Mouse (Mus musculus): ENCODE measurements around the gene Tbc1d2b. TPM values are rescaled to one million over a fixed set of nuclear protein-coding genes. Genes with fewer than 3 reads are reported as not detected.

The Tbc1d2b gene
- polyA plus RNA-seq, 1 experiment from 2014 or later: 6.5 TPM

DNA sequence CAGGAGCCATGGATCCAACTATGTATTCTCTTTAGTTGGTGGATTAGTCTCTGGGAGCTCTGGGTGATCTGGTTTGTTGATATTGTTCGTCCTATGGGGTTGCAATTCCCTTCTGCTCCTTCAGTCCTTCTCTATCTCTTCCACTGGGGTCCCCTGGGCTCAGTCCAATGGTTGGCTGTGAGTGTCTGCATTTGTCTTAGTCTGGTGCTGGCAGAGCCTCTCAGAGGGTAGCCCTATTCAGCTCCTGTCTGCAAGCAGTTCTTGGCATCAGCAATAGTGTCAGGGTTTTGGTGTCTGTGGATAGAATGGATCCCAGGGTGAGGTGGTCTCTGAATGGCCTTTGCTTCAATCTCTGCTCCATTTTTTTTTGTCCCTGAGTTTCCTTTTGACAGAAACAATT lies 6.2 kb upstream of the Tbc1d2b start:
- no peak for DNase-seq
- Histone ChIP-seq H3K36me3 (no peaks in the 10 kb centered on the region), H3K4me1 (replicated peaks) (peaks cover 33% of the 10 kb centered on the region), H3K4me3 (replicated peaks) (no peak overlapping the region), H3K27me3 (no peaks in the 10 kb centered on the region), H3K27ac (0 out of 2 replicates have a peak overlapping the region, but pooled peaks have one; percentile 1), H3K9ac (no peak overlapping the region), H3K9me3 (replicated peaks) (no peaks in the 10 kb centered on the region), H3K4me2 (no peak overlapping the region)
- 60% methylated on average over 1 of the region's 1 CpGs for WGBS (ENCODE audit: insufficient replicate concordance)
- no peak for ATAC-seq (ENCODE audit: low read depth)

DNA sequence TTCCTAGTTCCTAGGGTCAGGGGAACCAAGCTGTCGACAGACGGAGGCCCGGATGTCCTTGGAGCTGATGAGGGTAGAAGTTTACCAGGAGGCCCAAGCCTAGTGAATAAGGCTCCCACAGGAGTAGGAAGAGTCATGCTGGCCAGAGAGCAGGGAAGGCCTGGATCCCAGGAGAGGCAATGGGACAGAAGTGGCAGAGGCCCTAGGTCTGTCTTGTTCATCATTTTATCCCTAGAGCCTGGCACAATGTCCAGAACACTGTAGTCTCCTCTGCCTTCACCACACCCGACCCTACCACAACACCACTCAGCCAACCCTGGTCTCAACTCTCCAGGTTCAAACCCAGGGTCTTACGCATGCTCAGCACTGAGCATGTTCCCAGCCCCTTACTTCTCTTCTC lies 5.3 kb upstream of the Tbc1d2b start:
- peak overlapping the region; percentile 35; the same call in 1 of the 2 replicates for H3K27ac ChIP-seq
- H3K9me3 ChIP-seq (replicated peaks): no peaks in the 10 kb centered on the region
- H3K27me3 ChIP-seq: no peaks in the 10 kb centered on the region
- H3K4me1 ChIP-seq (replicated peaks): peaks cover 42% of the 10 kb centered on the region
- H3K9ac ChIP-seq: no peak overlapping the region
- 67% methylated on average over 5 of the region's 5 CpGs for WGBS (ENCODE audit: insufficient replicate concordance)
- no peak overlapping the region for H3K4me2 ChIP-seq
- H3K36me3 ChIP-seq: no peaks in the 10 kb centered on the region
- no peak overlapping the region for H3K4me3 ChIP-seq (replicated peaks)
- ATAC-seq (ENCODE audit: low read depth) (no peak; the same call in 1 of the 2 replicates), DNase-seq (no peak)

DNA sequence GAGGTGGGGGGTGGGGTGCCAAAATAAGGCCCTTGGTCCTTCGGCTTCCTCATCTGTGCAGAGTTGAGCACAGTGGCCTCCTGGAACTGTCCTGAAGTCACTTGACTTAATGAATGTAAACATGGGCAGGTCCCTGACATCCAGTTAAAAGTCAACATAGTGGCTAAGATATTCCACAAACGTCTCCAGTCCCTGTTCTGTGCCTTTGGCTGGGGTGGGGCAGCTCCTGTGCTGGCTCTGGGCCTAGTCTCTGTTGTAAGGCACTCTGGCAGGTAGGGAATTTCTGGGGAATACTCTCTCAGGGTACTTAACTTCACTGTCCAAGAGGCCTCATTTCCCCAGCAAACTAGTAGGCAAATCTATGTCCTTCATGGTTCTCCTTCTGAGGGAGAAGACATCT lies 4.9 kb upstream of the Tbc1d2b start:
- peak overlapping the region; percentile 24; the same call in 1 of the 2 replicates for H3K27ac ChIP-seq
- peaks cover 44% of the 10 kb centered on the region for H3K4me1 ChIP-seq (replicated peaks)
- no peaks in the 10 kb centered on the region for H3K9me3 ChIP-seq (replicated peaks)
- ATAC-seq (ENCODE audit: low read depth): no peak
- no peaks in the 10 kb centered on the region for H3K27me3 ChIP-seq
- no peak overlapping the region for H3K4me3 ChIP-seq (replicated peaks)
- no peak for DNase-seq
- WGBS (ENCODE audit: insufficient replicate concordance): 65% methylated on average over 2 of the region's 2 CpGs
- H3K9ac ChIP-seq: no peak overlapping the region
- H3K36me3 ChIP-seq: no peaks in the 10 kb centered on the region
- no peak overlapping the region for H3K4me2 ChIP-seq

DNA sequence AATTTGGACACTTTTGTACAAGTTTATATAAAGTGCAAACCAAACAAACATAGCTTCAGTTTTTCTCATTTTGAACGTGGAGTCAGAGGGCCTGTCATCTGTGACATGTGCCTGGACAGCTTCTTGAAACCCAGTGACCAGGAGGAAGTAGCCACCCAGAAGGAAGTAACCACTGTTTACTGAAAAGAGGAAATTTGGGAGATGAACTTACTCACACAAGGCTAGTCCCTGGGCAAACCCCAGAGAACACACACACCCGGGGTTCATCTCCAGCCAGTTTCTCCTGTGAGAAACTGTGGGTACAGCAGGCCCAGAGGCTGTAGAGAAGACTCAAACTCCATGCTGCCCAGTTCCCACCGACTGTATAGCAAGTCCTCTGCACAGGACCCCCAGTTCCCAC lies 3.9 kb upstream of the Tbc1d2b start:
- ATAC-seq (ENCODE audit: low read depth) (no peak), DNase-seq (no peak)
- Histone ChIP-seq H3K4me1 (replicated peaks) (peaks cover 51% of the 10 kb centered on the region), H3K9ac (no peak overlapping the region), H3K27me3 (no peaks in the 10 kb centered on the region), H3K36me3 (no peaks in the 10 kb centered on the region), H3K9me3 (replicated peaks) (no peaks in the 10 kb centered on the region), H3K4me2 (no peak overlapping the region), H3K27ac (peak overlapping the region; percentile 30; the same call in 1 of the 2 replicates), H3K4me3 (replicated peaks) (no peak overlapping the region)
- 24% methylated on average over 3 of the region's 3 CpGs for WGBS (ENCODE audit: insufficient replicate concordance)

DNA sequence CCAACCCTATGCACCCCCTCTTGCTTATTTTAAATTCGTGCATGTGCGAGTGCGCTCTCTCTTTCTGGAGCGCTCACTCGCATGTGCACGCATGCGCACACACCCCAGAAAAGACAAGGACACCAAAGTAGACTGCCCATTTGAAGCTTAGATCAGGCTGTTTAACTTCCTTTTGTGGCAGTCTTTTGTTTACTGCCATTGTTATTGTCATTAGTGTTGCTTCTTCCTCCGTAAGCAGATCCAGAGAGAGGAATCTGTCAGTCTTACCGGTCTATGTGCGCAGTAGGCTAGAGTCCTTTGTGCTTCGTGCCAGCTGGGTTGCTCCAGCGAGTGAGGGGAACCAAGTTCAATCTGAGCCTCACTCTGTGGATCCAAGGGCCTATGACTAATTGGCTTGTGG lies 1.7 kb upstream of the Tbc1d2b start:
- DNase-seq (no peak), ATAC-seq (ENCODE audit: low read depth) (no peak)
- Histone ChIP-seq H3K4me3 (replicated peaks) (no peak overlapping the region), H3K4me1 (replicated peaks) (peaks cover 60% of the 10 kb centered on the region), H3K4me2 (no peak overlapping the region), H3K9me3 (replicated peaks) (no peaks in the 10 kb centered on the region), H3K27me3 (no peaks in the 10 kb centered on the region), H3K27ac (no peak overlapping the region), H3K36me3 (peaks cover 6% of the 10 kb centered on the region; the same call in 1 of the 2 replicates), H3K9ac (no peak overlapping the region)
- WGBS (ENCODE audit: insufficient replicate concordance): 84% methylated on average over 12 of the region's 12 CpGs

DNA sequence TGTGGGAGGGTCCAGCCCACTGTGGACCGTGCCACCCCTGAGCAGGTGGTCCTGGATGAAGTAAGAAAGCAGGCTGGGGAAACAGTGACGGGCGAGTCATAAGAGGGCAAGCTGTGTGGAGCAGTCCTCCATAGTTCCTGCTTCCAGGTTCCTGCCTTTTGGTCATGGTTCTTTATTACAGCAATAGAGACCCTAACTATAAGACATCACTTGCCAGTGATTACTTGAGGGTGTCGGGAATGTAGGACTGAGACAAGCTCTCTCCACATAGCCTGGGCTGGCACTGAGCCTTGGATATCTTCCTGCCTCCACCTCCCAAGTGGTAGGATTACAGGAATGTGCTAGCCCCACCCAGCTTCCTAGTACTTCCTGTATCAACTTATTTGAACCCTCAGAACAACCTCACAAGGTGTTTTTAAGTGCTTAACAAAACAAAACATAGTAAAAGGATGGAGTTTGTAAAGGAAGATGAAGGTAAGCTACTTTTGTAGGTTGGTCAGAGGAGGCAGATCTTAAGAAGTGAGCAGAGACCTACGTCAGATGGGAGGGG lies 1.0 kb upstream of the Tbc1d2b start:
- 76% methylated on average over 5 of the region's 5 CpGs for WGBS (ENCODE audit: insufficient replicate concordance)
- Histone ChIP-seq H3K36me3 (peaks cover 14% of the 10 kb centered on the region), H3K27ac (no peak overlapping the region), H3K9me3 (replicated peaks) (no peaks in the 10 kb centered on the region), H3K27me3 (no peaks in the 10 kb centered on the region), H3K4me2 (peak overlapping the region; percentile 79; the same call in 1 of the 2 replicates), H3K4me1 (replicated peaks) (peaks cover 67% of the 10 kb centered on the region), H3K9ac (no peak overlapping the region), H3K4me3 (replicated peaks) (no peak overlapping the region)
- DNase-seq (no peak), ATAC-seq (ENCODE audit: low read depth) (no peak)

DNA sequence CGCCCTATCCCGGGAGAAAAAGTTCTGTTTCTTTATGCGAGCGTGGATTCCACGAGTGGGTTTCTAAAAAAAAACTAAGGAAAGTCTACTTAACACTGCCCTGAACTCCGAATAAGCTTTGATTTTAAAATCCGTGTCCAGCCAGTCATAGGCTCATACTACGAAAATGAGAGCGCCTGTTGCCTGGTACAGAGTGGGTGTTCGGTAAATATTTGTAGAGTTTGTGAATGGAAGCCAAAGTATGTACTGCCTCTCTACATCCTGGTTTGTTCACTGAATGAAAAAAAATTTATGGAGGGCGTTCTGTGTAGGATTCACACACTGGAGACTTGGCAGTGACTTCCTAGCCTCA lies 316 bp upstream of the Tbc1d2b start:
- peaks cover 70% of the 10 kb centered on the region for H3K4me1 ChIP-seq (replicated peaks)
- peak overlapping the region; percentile 87 for H3K4me3 ChIP-seq (replicated peaks)

DNA sequence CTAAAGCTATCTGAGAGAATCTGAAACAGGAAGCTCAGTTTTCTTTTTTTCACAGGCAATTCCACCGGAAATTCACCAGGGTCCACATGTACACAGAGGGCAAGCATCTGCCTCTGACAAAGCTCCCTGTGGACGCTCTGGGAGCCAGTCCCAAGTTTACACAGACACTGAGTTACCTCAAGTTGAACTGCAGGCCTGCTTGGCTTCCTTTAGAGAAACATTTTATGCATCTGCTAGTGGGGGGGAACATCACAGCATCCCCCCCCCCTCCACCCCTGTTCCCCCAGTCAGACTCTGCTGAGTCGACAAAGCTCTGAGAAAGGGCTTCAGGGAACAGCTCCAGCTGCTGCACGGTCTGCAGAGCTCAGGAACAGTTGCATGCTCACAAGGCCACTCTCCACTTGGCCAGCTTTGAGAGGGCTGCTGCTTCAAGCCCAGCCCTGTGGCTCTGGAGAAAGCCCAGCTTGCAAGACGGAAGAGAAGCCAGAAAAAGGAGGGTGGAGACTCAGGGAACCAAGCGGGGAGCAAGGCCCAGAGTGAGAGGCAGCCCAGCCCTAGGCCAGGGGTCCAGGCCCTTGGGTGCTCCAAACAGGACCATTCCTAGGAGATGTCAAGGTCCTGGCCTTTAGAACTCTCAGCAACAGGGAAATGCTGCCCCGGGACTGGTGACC lies 1.5 kb downstream of the Tbc1d2b start:
- Histone ChIP-seq H3K36me3 (peaks cover 31% of the 10 kb centered on the region), H3K4me2 (peak overlapping the region; percentile 79), H3K9me3 (replicated peaks) (no peaks in the 10 kb centered on the region), H3K4me1 (replicated peaks) (peaks cover 81% of the 10 kb centered on the region), H3K27me3 (no peaks in the 10 kb centered on the region), H3K9ac (peak overlapping the region; percentile 89), H3K4me3 (replicated peaks) (peak overlapping the region; percentile 87), H3K27ac (peak overlapping the region; percentile 85)
- ATAC-seq (ENCODE audit: low read depth) (peak; percentile 34), DNase-seq (no peak)
- WGBS (ENCODE audit: insufficient replicate concordance): 25% methylated on average over 7 of the region's 7 CpGs

More for the DNA sequence above, 316 bp upstream of the Tbc1d2b start:
- no peak for DNase-seq
- Histone ChIP-seq H3K9me3 (replicated peaks) (no peaks in the 10 kb centered on the region), H3K27ac (0 out of 2 replicates have a peak overlapping the region, but pooled peaks have one; percentile 85), H3K27me3 (no peaks in the 10 kb centered on the region), H3K36me3 (peaks cover 16% of the 10 kb centered on the region), H3K9ac (peak overlapping the region; percentile 89), H3K4me2 (peak overlapping the region; percentile 79)
- 16% methylated on average over 11 of the region's 11 CpGs for WGBS (ENCODE audit: insufficient replicate concordance)
- 0 out of 2 replicates have a peak, but pooled peaks have one; percentile 4 for ATAC-seq (ENCODE audit: low read depth)

DNA sequence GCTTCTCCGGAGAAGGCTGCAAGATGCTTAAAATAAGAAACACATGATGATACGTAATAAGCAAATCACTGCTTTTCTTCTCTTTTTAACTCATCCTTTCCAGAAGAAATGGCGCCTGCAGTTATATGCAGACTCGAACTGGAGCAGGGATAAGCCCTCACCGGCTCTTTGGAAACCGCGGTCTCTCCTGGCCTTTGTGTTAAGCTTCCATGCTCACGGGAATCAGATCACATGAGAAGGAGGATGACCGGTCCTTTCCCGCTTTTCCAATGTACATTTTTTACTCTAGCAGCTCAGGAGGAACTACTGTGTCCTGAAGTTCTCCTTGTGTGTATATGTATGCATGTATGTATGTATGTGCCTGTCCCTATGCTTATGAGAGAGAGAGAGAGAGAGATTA lies 3.7 kb downstream of the Tbc1d2b start:
- peak overlapping the region; percentile 63 for H3K27ac ChIP-seq
- peaks cover 94% of the 10 kb centered on the region for H3K4me1 ChIP-seq (replicated peaks)
- H3K9ac ChIP-seq: no peak overlapping the region
- H3K4me2 ChIP-seq: no peak overlapping the region
- H3K27me3 ChIP-seq: no peaks in the 10 kb centered on the region
- peaks cover 43% of the 10 kb centered on the region for H3K36me3 ChIP-seq
- WGBS (ENCODE audit: insufficient replicate concordance): 90% methylated on average over 10 of the region's 10 CpGs
- ATAC-seq (ENCODE audit: low read depth) (no peak), DNase-seq (no peak)
- no peak overlapping the region for H3K4me3 ChIP-seq (replicated peaks)
- H3K9me3 ChIP-seq (replicated peaks): no peaks in the 10 kb centered on the region

DNA sequence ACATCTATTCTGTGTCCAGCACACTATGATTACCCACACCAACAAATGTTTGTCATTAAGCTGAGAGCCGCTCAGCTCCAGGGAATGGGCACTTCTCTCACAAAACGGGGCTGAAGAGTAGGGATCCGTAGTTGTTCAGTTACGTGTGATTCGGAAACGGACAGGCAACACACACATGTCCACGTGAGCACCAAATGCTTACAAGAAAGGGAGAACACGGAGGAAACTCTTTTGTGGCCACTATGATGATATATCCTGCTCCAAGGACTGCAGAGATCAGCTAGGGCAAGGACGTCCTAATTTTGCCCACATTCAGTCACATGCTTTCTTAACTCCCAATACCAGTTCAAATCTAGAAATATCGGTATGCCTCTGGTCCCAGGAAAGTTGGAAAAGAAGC lies 4.5 kb downstream of the Tbc1d2b start:
- Histone ChIP-seq H3K27ac (peak overlapping the region; percentile 63), H3K4me1 (replicated peaks) (peaks cover 94% of the 10 kb centered on the region), H3K9ac (peak overlapping the region; percentile 40), H3K27me3 (no peaks in the 10 kb centered on the region), H3K4me2 (no peak overlapping the region), H3K36me3 (peaks cover 43% of the 10 kb centered on the region), H3K4me3 (replicated peaks) (no peak overlapping the region), H3K9me3 (replicated peaks) (no peaks in the 10 kb centered on the region)
- WGBS (ENCODE audit: insufficient replicate concordance): 79% methylated on average over 10 of the region's 10 CpGs
- ATAC-seq (ENCODE audit: low read depth) (no peak), DNase-seq (no peak)

DNA sequence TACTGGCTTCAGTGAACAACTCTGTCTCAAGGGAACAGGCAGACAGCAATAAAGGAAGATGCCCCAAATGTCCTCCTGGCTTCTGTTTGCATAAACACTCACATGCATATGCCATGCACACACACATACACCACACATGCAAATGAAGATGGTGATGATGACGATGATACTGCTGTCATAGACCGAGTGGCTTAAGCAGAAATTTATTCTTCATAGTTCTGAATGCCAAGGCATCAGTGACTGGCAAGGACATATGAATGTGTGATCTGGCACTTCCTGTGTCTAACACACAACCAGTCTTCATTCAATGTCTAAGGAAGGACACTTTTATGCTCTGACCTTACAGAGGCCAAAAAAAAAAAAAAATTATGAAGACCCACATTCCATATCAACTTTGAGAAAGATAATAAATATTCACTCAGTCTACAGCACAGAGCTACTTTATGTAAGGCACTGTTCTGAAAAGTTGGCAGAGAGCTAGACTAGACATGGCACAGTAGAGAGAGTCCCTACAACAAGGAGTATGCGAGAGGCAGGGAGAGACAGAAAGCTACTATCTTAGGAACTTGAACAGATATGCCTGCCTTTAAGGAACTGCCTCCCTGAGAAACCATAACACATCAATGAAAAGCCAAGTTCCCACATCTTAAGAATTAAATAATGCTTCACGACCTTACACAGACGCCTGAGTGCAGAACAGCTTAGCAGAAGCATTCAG lies 5.1 kb downstream of the Tbc1d2b start:
- 75% methylated on average over 5 of the region's 5 CpGs for WGBS (ENCODE audit: insufficient replicate concordance)
- ATAC-seq (ENCODE audit: low read depth) (no peak), DNase-seq (no peak)
- no peak overlapping the region for H3K4me2 ChIP-seq
- no peak overlapping the region for H3K9ac ChIP-seq
- peaks cover 96% of the 10 kb centered on the region for H3K4me1 ChIP-seq (replicated peaks)
- H3K4me3 ChIP-seq (replicated peaks): no peak overlapping the region
- H3K27me3 ChIP-seq: no peaks in the 10 kb centered on the region
- H3K9me3 ChIP-seq (replicated peaks): no peaks in the 10 kb centered on the region
- peaks cover 43% of the 10 kb centered on the region for H3K36me3 ChIP-seq
- peak overlapping the region; percentile 63 for H3K27ac ChIP-seq

Data from liver, embryonic 13.5 days (tissue).